Mouse (Mus musculus): Measurements from ENCODE around the gene Idua. TPM values are rescaled to one million over a fixed set of nuclear protein-coding genes. Genes with fewer than 3 reads are reported as not detected.

The Idua gene
- polyA plus RNA-seq, 1 experiment from 2014 or later, result 12.7 TPM

DNA sequence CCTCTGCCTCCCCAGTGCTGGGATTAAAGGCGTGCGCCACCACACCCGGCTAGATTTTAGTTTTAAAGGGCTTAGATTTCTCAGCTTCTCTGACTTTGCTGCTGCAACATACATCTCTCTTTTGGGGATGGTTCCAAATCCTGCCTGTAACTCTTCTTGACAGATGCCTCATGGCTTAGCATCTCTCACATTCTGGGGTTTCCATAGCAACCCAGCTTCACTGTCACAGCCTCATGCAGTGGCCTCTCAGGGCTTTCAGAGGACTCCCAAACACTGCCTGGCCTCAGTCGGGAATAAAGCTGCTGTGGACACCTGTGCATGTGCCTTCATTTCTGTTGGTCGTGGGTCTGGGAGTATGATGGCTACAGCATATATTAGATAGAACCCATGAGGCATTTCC, 29.0 kb downstream of the Idua start:
- 0 out of 2 replicates have a peak, but pooled peaks cover 3% of the 10 kb centered on the region for H3K4me1 ChIP-seq (ENCODE audit: control insufficient read depth, insufficient read depth, low read length)
- ATAC-seq (ENCODE audit: low FRiP score, low TSS enrichment) (no peak), DNase-seq (peak; percentile 24)
- H3K36me3 ChIP-seq (ENCODE audit: control insufficient read depth, insufficient read depth, low read length), result no peaks in the 10 kb centered on the region
- H3K9me3 ChIP-seq (ENCODE audit: control insufficient read depth, low read length), result no peaks in the 10 kb centered on the region
- H3K4me2 ChIP-seq (ENCODE audit: low read length), result no peak overlapping the region
- 64% methylated on average over 5 of the region's 5 CpGs for WGBS
- H3K9ac ChIP-seq (replicated peaks; ENCODE audit: low read length), result no peak overlapping the region
- H3K27ac ChIP-seq (replicated peaks; ENCODE audit: low read depth, low read length), result no peak overlapping the region
- H3K4me3 ChIP-seq (replicated peaks; ENCODE audit: low read depth, low read length), result no peak overlapping the region
- peaks cover 12% of the 10 kb centered on the region for H3K27me3 ChIP-seq (ENCODE audit: control insufficient read depth, insufficient read depth, low read length)

- Histone ChIP-seq H3K4me2 (ENCODE audit: low read length) (no peak overlapping the region), H3K4me3 (replicated peaks; ENCODE audit: low read depth, low read length) (no peak overlapping the region), H3K4me1 (ENCODE audit: control insufficient read depth, insufficient read depth, low read length) (0 out of 2 replicates have a peak, but pooled peaks cover 6% of the 10 kb centered on the region), H3K27ac (replicated peaks; ENCODE audit: low read depth, low read length) (no peak overlapping the region), H3K36me3 (ENCODE audit: control insufficient read depth, insufficient read depth, low read length) (no peaks in the 10 kb centered on the region), H3K9ac (replicated peaks; ENCODE audit: low read length) (no peak overlapping the region), H3K9me3 (ENCODE audit: control insufficient read depth, low read length) (no peaks in the 10 kb centered on the region), H3K27me3 (ENCODE audit: control insufficient read depth, insufficient read depth, low read length) (peaks cover 12% of the 10 kb centered on the region)
- 73% methylated on average over 4 of the region's 4 CpGs for WGBS
- no peak for DNase-seq
- no peak for ATAC-seq (ENCODE audit: low FRiP score, low TSS enrichment)
Observed at GRCm38 (mm10) chr5:108691152-108691551, 31.0 kb downstream of the Idua start.

GRCm38 (mm10) chr5:108692271-108692670, 32.1 kb downstream of the Idua start, which contains the start of gene Fgfrl1:
Fgfrl1 (plus strand) TSS chr5:108692382.
- Histone ChIP-seq H3K4me2 (ENCODE audit: low read length) (peak within 1 kb of the TSS; percentile 95), H3K9me3 (ENCODE audit: control insufficient read depth, low read length) (no peaks in the 10 kb centered on the region), H3K4me1 (ENCODE audit: control insufficient read depth, insufficient read depth, low read length) (0 out of 2 replicates have a peak, but pooled peaks cover 6% of the 10 kb centered on the region), H3K27me3 (ENCODE audit: control insufficient read depth, insufficient read depth, low read length) (peaks cover 12% of the 10 kb centered on the region), H3K9ac (replicated peaks; ENCODE audit: low read length) (no peak within 1 kb of the TSS), H3K4me3 (replicated peaks; ENCODE audit: low read depth, low read length) (peak within 1 kb of the TSS; percentile 50; the same call in 1 of the 2 replicates), H3K27ac (replicated peaks; ENCODE audit: low read depth, low read length) (no peak within 1 kb of the TSS), H3K36me3 (ENCODE audit: control insufficient read depth, insufficient read depth, low read length) (no peaks in the 10 kb centered on the region)
- DNase-seq (peak; percentile 18), ATAC-seq (ENCODE audit: low FRiP score, low TSS enrichment) (no peak)
- 4% methylated on average over 16 of the region's 18 CpGs for WGBS

DNA sequence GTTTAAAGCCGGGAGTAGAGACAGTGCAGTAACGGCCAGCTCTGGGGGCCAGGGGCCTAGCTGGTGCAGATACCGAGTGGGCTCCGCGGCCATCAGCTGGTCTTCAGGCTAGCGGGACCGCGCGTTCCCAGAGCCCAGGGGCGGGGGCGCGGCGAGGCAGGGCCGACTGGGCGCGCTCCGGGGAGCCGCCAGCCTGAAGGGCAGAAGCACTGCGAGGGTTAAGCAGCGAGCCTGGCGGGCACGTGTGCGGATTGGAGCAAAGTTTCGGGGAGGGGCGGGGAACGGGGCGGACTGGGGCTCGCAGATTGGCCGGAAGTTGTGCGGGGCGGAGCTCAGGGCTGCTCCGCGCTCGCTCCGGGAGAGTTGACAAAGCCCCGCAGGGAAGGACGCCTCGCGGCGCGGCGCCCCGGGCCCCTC, 33.7 kb downstream of the Idua start:
- ATAC-seq (ENCODE audit: low FRiP score, low TSS enrichment) (peak; percentile 93), DNase-seq (peak; percentile 93)
- Histone ChIP-seq H3K27ac (replicated peaks; ENCODE audit: low read depth, low read length) (no peak overlapping the region), H3K4me3 (replicated peaks; ENCODE audit: low read depth, low read length) (peak overlapping the region; percentile 50), H3K36me3 (ENCODE audit: control insufficient read depth, insufficient read depth, low read length) (no peaks in the 10 kb centered on the region), H3K4me2 (ENCODE audit: low read length) (peak overlapping the region; percentile 95), H3K9ac (replicated peaks; ENCODE audit: low read length) (peak overlapping the region; percentile 37; the same call in 1 of the 2 replicates), H3K4me1 (ENCODE audit: control insufficient read depth, insufficient read depth, low read length) (0 out of 2 replicates have a peak, but pooled peaks cover 11% of the 10 kb centered on the region), H3K27me3 (ENCODE audit: control insufficient read depth, insufficient read depth, low read length) (peaks cover 12% of the 10 kb centered on the region), H3K9me3 (ENCODE audit: control insufficient read depth, low read length) (no peaks in the 10 kb centered on the region)
- under 1% methylated on average over 36 of the region's 43 CpGs for WGBS

DNA sequence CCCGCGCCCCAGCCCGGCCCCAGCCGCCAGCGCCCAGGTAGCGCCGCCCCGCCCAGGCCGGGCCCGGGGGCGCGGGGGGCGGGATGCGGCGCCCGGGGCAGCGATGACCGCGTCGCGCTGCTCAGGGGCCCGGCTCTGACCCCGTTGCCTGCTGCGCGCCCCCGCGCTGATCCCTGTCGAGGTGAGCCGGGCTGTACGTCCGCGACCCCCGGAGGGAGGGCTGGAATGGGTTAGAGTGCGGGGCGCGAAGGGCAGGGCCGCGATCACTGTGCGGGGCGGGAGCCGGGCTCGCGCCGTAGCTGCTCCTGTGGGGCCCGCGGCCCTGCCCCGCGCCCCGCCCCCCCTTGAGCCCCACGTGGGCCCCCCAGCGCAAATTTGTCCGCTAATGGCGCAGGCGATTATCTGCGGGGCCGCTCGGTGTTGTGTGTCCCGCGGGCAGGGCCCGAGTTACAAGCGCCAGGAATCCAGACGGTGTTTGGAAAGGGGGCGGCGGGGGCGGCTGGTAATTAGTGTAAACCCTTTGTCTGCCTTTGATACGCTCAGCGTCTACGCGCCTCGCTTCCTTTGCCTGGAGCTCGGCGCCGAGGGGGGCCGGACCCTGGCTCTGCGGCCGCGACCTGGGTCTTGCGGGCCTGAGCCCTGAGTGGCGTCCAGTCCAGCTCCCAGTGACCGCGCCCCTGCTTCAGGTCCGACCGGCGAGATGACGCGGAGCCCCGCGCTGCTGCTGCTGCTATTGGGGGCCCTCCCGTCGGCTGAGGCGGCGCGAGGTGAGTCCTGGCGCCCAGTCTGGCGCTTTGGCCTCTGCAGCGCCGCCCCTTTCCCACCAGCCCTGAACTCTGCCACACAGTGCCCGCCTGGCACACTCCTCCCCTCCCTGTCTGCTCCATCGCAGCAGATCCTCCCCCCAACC, 34.5 kb downstream of the Idua start:
- H3K9me3 ChIP-seq (ENCODE audit: control insufficient read depth, low read length), result no peaks in the 10 kb centered on the region
- ATAC-seq (ENCODE audit: low FRiP score, low TSS enrichment) (peak; percentile 62), DNase-seq (peak; percentile 52)
- H3K27ac ChIP-seq (replicated peaks; ENCODE audit: low read depth, low read length), result no peak overlapping the region
- peak overlapping the region; percentile 50 for H3K9ac ChIP-seq (replicated peaks; ENCODE audit: low read length)
- 1% methylated on average over 96 of the region's 99 CpGs for WGBS
- 0 out of 2 replicates have a peak, but pooled peaks cover 11% of the 10 kb centered on the region for H3K4me1 ChIP-seq (ENCODE audit: control insufficient read depth, insufficient read depth, low read length)
- H3K4me3 ChIP-seq (replicated peaks; ENCODE audit: low read depth, low read length), result peak overlapping the region; percentile 50
- no peaks in the 10 kb centered on the region for H3K36me3 ChIP-seq (ENCODE audit: control insufficient read depth, insufficient read depth, low read length)
- H3K4me2 ChIP-seq (ENCODE audit: low read length), result peak overlapping the region; percentile 95
- H3K27me3 ChIP-seq (ENCODE audit: control insufficient read depth, insufficient read depth, low read length), result peaks cover 12% of the 10 kb centered on the region

DNA sequence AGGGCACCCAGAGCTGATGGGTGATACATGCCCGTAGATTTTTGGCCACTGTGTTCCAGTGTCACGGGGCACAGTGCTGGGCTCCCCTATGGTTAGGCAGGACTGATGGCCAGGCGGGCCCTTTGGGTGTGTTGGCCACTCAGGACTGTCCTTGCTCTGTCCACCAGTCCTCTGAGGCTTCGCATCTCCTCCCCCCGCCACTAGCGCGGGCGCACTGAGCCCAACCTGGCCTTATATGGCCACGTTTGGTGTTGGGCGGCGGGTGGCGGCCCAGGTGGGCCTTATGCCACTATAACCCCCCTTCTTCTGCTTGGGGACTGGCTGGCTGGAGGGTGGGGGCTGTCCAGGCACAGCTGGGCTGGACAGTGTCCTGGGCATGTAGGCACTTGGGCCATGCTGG, 35.7 kb downstream of the Idua start:
- 96% methylated on average over 12 of the region's 12 CpGs for WGBS

DNA sequence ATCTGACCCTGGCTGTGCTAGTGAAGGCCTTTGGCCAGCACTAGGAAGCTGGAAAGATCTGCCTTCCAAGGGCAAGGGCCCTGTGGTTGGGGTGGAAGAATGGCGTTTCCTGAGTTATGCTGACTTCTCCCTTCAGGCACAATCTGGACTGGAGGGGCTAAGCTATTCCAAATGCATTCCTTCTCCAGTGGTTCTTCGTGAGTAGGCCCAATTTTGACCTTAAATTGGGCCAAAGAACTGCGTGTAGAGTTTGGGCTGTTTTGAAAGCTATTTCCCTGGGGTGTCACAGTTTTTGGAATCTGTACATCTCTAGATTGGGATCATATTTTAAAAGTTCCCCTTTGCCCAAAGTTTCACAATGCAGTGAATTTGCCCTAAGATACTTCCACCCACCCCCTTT, 36.4 kb downstream of the Idua start:
- no peak overlapping the region for H3K4me2 ChIP-seq (ENCODE audit: low read length)
- H3K27me3 ChIP-seq (ENCODE audit: control insufficient read depth, insufficient read depth, low read length), result peaks cover 12% of the 10 kb centered on the region
- no peak overlapping the region for H3K4me3 ChIP-seq (replicated peaks; ENCODE audit: low read depth, low read length)
- H3K9ac ChIP-seq (replicated peaks; ENCODE audit: low read length), result no peak overlapping the region
- no peaks in the 10 kb centered on the region for H3K9me3 ChIP-seq (ENCODE audit: control insufficient read depth, low read length)
- no peak overlapping the region for H3K27ac ChIP-seq (replicated peaks; ENCODE audit: low read depth, low read length)
- 91% methylated on average over 3 of the region's 3 CpGs for WGBS
- H3K4me1 ChIP-seq (ENCODE audit: control insufficient read depth, insufficient read depth, low read length), result 0 out of 2 replicates have a peak, but pooled peaks cover 11% of the 10 kb centered on the region
- H3K36me3 ChIP-seq (ENCODE audit: control insufficient read depth, insufficient read depth, low read length), result no peaks in the 10 kb centered on the region
- DNase-seq (no peak), ATAC-seq (ENCODE audit: low FRiP score, low TSS enrichment) (no peak)

More for the DNA sequence above, 35.7 kb downstream of the Idua start:
- 0 out of 2 replicates have a peak, but pooled peaks cover 11% of the 10 kb centered on the region for H3K4me1 ChIP-seq (ENCODE audit: control insufficient read depth, insufficient read depth, low read length)
- no peak overlapping the region for H3K4me2 ChIP-seq (ENCODE audit: low read length)
- no peaks in the 10 kb centered on the region for H3K9me3 ChIP-seq (ENCODE audit: control insufficient read depth, low read length)
- DNase-seq, result no peak
- no peak overlapping the region for H3K9ac ChIP-seq (replicated peaks; ENCODE audit: low read length)
- no peaks in the 10 kb centered on the region for H3K36me3 ChIP-seq (ENCODE audit: control insufficient read depth, insufficient read depth, low read length)
- H3K27me3 ChIP-seq (ENCODE audit: control insufficient read depth, insufficient read depth, low read length), result peaks cover 12% of the 10 kb centered on the region
- H3K4me3 ChIP-seq (replicated peaks; ENCODE audit: low read depth, low read length), result no peak overlapping the region
- no peak for ATAC-seq (ENCODE audit: low FRiP score, low TSS enrichment)
- no peak overlapping the region for H3K27ac ChIP-seq (replicated peaks; ENCODE audit: low read depth, low read length)

DNA sequence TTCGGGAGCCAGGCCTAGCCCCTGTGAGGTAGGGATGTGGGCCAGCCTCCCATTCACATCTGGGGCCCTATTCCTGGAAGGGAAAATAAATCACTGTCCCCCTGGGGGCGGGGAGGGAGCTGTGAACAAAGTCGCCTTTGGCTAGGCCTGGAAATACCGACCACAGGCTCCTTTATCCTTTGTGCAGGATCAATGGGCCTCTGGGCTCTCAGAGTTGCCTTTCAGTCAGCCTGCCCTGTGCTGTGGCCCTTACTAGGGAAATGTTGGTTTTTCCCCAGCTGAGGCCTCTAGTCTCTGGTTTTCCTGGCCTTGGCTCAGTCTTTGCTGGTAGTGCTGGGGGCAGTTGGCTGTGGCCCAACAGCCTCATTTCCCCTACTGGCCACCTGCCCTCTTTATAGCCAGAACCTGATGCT, 37.2 kb downstream of the Idua start:
- H3K36me3 ChIP-seq (ENCODE audit: control insufficient read depth, insufficient read depth, low read length), result no peaks in the 10 kb centered on the region
- DNase-seq (peak; percentile 46), ATAC-seq (ENCODE audit: low FRiP score, low TSS enrichment) (no peak)
- H3K27me3 ChIP-seq (ENCODE audit: control insufficient read depth, insufficient read depth, low read length), result peaks cover 6% of the 10 kb centered on the region
- no peak overlapping the region for H3K4me2 ChIP-seq (ENCODE audit: low read length)
- 0 out of 2 replicates have a peak, but pooled peaks cover 11% of the 10 kb centered on the region for H3K4me1 ChIP-seq (ENCODE audit: control insufficient read depth, insufficient read depth, low read length)
- H3K9ac ChIP-seq (replicated peaks; ENCODE audit: low read length), result no peak overlapping the region
- 17% methylated on average over 4 of the region's 4 CpGs for WGBS
- no peaks in the 10 kb centered on the region for H3K9me3 ChIP-seq (ENCODE audit: control insufficient read depth, low read length)
- H3K27ac ChIP-seq (replicated peaks; ENCODE audit: low read depth, low read length), result no peak overlapping the region
- no peak overlapping the region for H3K4me3 ChIP-seq (replicated peaks; ENCODE audit: low read depth, low read length)

Data from midbrain, embryonic 14.5 days (tissue).